Mouse (Mus musculus) bone marrow macrophage, adult 2 months (primary cell): ENCODE measurements around the gene Hic2.

Experiments used
- CTCF ChIP-seq: IDR thresholded peaks from 2 replicates; pipeline ENCODE4 v1.5.1; 2012; ENCODE audit warnings: low read depth, mild to moderate bottlenecking, low read length, moderate library complexity
- POLR2A ChIP-seq: IDR thresholded peaks from 2 replicates; pipeline ENCODE4 v1.6.1; 2012; ENCODE audit warnings: mild to moderate bottlenecking, low read depth, low read length, borderline replicate concordance

GRCm38 (mm10) chr16:17307461-17307860 lies 74.1 kb downstream of the Hic2 start:
- TF ChIP-seq CTCF (no peak), POLR2A (no peak)
